Comparison of ENCODE assay signal across 4 mouse cellular contexts in the genomic region with DNA sequence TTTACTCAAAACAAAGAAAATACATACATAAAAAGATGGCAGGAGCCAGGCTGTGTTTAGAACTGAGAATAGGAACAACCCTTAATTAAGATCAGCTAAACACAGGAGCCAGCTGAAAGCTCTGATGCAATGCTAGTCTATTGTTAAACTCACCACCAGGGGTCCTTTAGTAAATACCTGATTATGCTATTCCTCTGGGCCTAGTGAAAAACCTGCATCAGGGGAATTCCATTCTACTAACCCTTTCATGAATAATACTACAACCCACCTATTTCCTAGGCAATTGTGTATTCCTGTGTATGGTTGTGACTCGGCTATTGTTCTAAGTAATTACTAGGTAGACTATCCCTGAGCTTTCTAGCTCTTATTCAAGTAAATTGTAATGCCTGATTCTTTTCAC.
DNase-seq lines count a peak whose midpoint lies in the region; TF ChIP-seq lines count a peak whose summit lies in the region.
"Not testable (repeated sequence)": the region's sequence is repeated elsewhere in the genome, so short reads cannot be mapped to it uniquely, and the experiment has no call there.

No protein-coding gene starts in this region.

- not testable (repeated sequence) for H3K79me2 ChIP-seq in heart, adult 2 months (replicated peaks; ENCODE audit: control insufficient read depth, insufficient read depth, low read length)

- H3K4me1 ChIP-seq in heart, adult 2 months (ENCODE audit: control insufficient read depth, insufficient read depth, low read length): not testable (repeated sequence)

- 86% methylated on average over 1 of the region's 1 CpGs for WGBS in heart, adult 2 months

- not testable (repeated sequence) for TF ChIP-seq POLR2A in heart, adult 2 months (IDR thresholded peaks at IDR 0.05; ENCODE audit: insufficient read depth, low read depth, low read length)

- H3K36me3 ChIP-seq in heart, adult 2 months (ENCODE audit: control insufficient read depth, insufficient read depth, low read length): not testable (repeated sequence)

- H3K4me3 ChIP-seq in heart, adult 2 months; layer of hippocampus, adult 2 months: not testable (repeated sequence)

- H3K27me3 ChIP-seq in heart, adult 2 months (ENCODE audit: control insufficient read depth, insufficient read depth, low read length): not testable (repeated sequence)

- not testable (repeated sequence) for TF ChIP-seq EP300 in heart, adult 2 months (IDR thresholded peaks at IDR 0.05; ENCODE audit: insufficient read depth, low read depth, low read length)

- TF ChIP-seq CTCF in heart, adult 2 months (IDR thresholded peaks at IDR 0.05): peak; percentile 7; the same call in 1 of the 2 replicates
- peak; percentile 57 for TF ChIP-seq CTCF in layer of hippocampus, adult 2 months (conservative IDR thresholded peaks at IDR 0.05)

- H3K9ac ChIP-seq in heart, adult 2 months (ENCODE audit: low read depth, low read length): not testable (repeated sequence)

- DNase-seq in ES-CJ7 (ENCODE audit: low read depth, low spot score) (peak; percentile 50), R1 (ENCODE audit: low read depth, low spot score) (peak; percentile 93)
- DNase-seq in heart, adult 2 months; layer of hippocampus, adult 2 months (ENCODE audit: low spot score in 2 of 2): not testable (repeated sequence)

- intact Hi-C loops in heart, adult 2 months (cut with DNase I): loop anchor here (5.0 kb wide), 1 partner anchor 487 kb away; no protein-coding TSS in a partner anchor

- H3K27ac ChIP-seq in heart, adult 2 months; layer of hippocampus, adult 2 months: not testable (repeated sequence)
